8 mouse cellular contexts compared by ENCODE assay signal in the genomic region with DNA sequence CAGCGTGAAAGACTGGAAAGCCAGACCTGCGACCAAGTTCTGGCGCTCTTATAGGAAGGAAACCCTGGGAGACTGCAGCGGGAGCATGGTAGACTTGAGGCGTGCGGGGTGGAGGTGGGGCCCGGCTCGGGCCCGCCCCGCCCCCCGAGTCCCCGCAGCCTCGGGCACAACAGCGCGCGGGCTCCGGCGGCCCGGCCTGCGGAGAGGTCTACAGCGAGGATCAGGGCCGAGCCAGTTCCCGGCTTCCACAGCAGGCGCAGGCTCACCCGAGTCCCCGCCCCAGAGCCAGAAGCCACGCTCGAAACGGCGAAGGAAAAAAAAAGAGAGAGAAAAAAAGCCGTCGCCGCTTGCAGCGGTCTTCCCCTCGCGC. TPM values are rescaled to one million over a fixed set of nuclear protein-coding genes. Genes with fewer than 3 reads are reported as not detected.
DNase-seq lines count a peak whose midpoint lies in the region; ATAC-seq and TF ChIP-seq lines count a peak whose summit lies in the region.

No protein-coding gene starts in this region.

- no peak for TF ChIP-seq EP300 in stomach, postnatal 0 days (optimal IDR thresholded peaks at IDR 0.05)

- ATAC-seq in Patski: peak; percentile 64
- ATAC-seq in hindbrain, embryonic 12.5 days (ENCODE audit: low FRiP score): peak; percentile 73
- ATAC-seq in liver, embryonic 16.5 days (ENCODE audit: low read depth): peak; percentile 65
- peak; percentile 73 for ATAC-seq in stomach, postnatal 0 days (ENCODE audit: low FRiP score, low TSS enrichment)

- no peaks in the 10 kb centered on the region for H3K9me3 ChIP-seq in hindbrain, embryonic 12.5 days (replicated peaks)
- no peaks in the 10 kb centered on the region for H3K9me3 ChIP-seq in liver, embryonic 16.5 days (replicated peaks; ENCODE audit: control insufficient read depth, low read length)
- H3K9me3 ChIP-seq in stomach, postnatal 0 days (ENCODE audit: control insufficient read depth, low read length): no peaks in the 10 kb centered on the region

- peak; percentile 41 to 50 for DNase-seq in left cerebral cortex, adult 2 months (ENCODE audit: extremely low spot score in 1 of 2, low spot score in 2 of 2)
- no peak for DNase-seq in left cerebral cortex, postnatal 25 days (ENCODE audit: low spot score in 2 of 2)
- DNase-seq in Patski (ENCODE audit: low read depth, low spot score): no peak
- peak; percentile 71 for DNase-seq in cerebellum, postnatal 14 days
- DNase-seq in stomach, postnatal 0 days (ENCODE audit: low spot score): peak; percentile 65
- no peak for DNase-seq in lung, postnatal 4 days

- peak overlapping the region; percentile 87 for H3K4me3 ChIP-seq in left cerebral cortex, adult 2 months
- H3K4me3 ChIP-seq in hindbrain, embryonic 12.5 days: peak overlapping the region; percentile 87
- H3K4me3 ChIP-seq in liver, embryonic 16.5 days (ENCODE audit: low read depth, low read length): peak overlapping the region; percentile 91
- peak overlapping the region; percentile 97 for H3K4me3 ChIP-seq in stomach, postnatal 0 days (ENCODE audit: low read depth, low read length)

- POLR2A ChIA-PET in Patski (lab: Charles Lee): interaction anchor here (1.0 kb wide), 1 partner anchor 18 kb away, joined by 3 read pairs; no protein-coding TSS in a partner anchor

- peaks cover 31% of the 10 kb centered on the region for H3K36me3 ChIP-seq in hindbrain, embryonic 12.5 days
- peaks cover 31% of the 10 kb centered on the region for H3K36me3 ChIP-seq in liver, embryonic 16.5 days (ENCODE audit: control insufficient read depth, insufficient read depth)
- H3K36me3 ChIP-seq in stomach, postnatal 0 days (ENCODE audit: control insufficient read depth, insufficient read depth, low read length): peaks cover 11% of the 10 kb centered on the region; the same call in 1 of the 2 replicates

- peaks cover 11% of the 10 kb centered on the region; the same call in 1 of the 2 replicates for H3K4me1 ChIP-seq in hindbrain, embryonic 12.5 days
- peaks cover 6% of the 10 kb centered on the region for H3K4me1 ChIP-seq in liver, embryonic 16.5 days (ENCODE audit: control insufficient read depth, low read depth, low read length)
- no peaks in the 10 kb centered on the region for H3K4me1 ChIP-seq in stomach, postnatal 0 days (replicated peaks; ENCODE audit: control insufficient read depth, insufficient read depth)

- peak overlapping the region; percentile 87 for H3K4me2 ChIP-seq in hindbrain, embryonic 12.5 days (replicated peaks)
- peak overlapping the region; percentile 93 for H3K4me2 ChIP-seq in liver, embryonic 16.5 days (ENCODE audit: low read depth, low read length)
- peak overlapping the region; percentile 86 for H3K4me2 ChIP-seq in stomach, postnatal 0 days (replicated peaks; ENCODE audit: low read depth)

- peak overlapping the region; percentile 99 for H3K27ac ChIP-seq in left cerebral cortex, adult 2 months
- peak overlapping the region; percentile 99 for H3K27ac ChIP-seq in hindbrain, embryonic 12.5 days
- peak overlapping the region; percentile 95 for H3K27ac ChIP-seq in liver, embryonic 16.5 days (ENCODE audit: low read length)
- H3K27ac ChIP-seq in stomach, postnatal 0 days (replicated peaks): peak overlapping the region; percentile 99

- no peaks in the 10 kb centered on the region for H3K27me3 ChIP-seq in Patski
- no peaks in the 10 kb centered on the region for H3K27me3 ChIP-seq in hindbrain, embryonic 12.5 days
- H3K27me3 ChIP-seq in liver, embryonic 16.5 days (ENCODE audit: control insufficient read depth, insufficient read depth, low read depth, low read length): no peaks in the 10 kb centered on the region
- H3K27me3 ChIP-seq in stomach, postnatal 0 days (ENCODE audit: control insufficient read depth, insufficient read depth, low read length): no peaks in the 10 kb centered on the region

- intact Hi-C loops in left cerebral cortex, adult 2 months (cut with DNase I): loop anchor here (5.0 to 10.0 kb wide), 2 partner anchors 309 to 851 kb away; a partner anchor contains a TSS
- intact Hi-C loops in left cerebral cortex, postnatal 25 days (cut with DNase I): loop anchor here (2.0 to 5.0 kb wide), 2 partner anchors 19 to 276 kb away; a partner anchor contains a TSS

- in situ Hi-C loops in Patski (cut with MboI; ENCODE audit: low pct_unique_long_range_greater_than_20kb): no loop called here

- CTCF ChIA-PET in Patski (lab: Charles Lee): no interaction called here

- TF ChIP-seq CTCF in left cerebral cortex, adult 2 months (IDR thresholded peaks at IDR 0.05): no peak
- TF ChIP-seq CTCF in Patski (IDR thresholded peaks at IDR 0.05): no peak
- no peak for TF ChIP-seq CTCF in stomach, postnatal 0 days (IDR thresholded peaks at IDR 0.05; ENCODE audit: low read depth)

- WGBS in hindbrain, embryonic 12.5 days: under 1% methylated on average over 36 of the region's 36 CpGs
- under 1% methylated on average over 36 of the region's 36 CpGs for WGBS in liver, embryonic 16.5 days (ENCODE audit: insufficient replicate concordance)
- under 1% methylated on average over 36 of the region's 36 CpGs for WGBS in stomach, postnatal 0 days

- H3K9ac ChIP-seq in hindbrain, embryonic 12.5 days: peak overlapping the region; percentile 97
- peak overlapping the region; percentile 93 for H3K9ac ChIP-seq in liver, embryonic 16.5 days (ENCODE audit: low read depth, low read length)
- peak overlapping the region; percentile 97 for H3K9ac ChIP-seq in stomach, postnatal 0 days (ENCODE audit: low read length)

RNA-seq across cellular contexts. Expression of a gene that starts 0.8 kb away (rescaled TPM):
- total RNA-seq in left cerebral cortex, adult 2 months (2021): 100 to 1,000 TPM; 103 to 115 TPM
- 100 to 1,000 TPM; 109 to 111 TPM for total RNA-seq in left cerebral cortex, postnatal 25 days (2021)
- 192 TPM for polyA plus RNA-seq in Patski (2021)
- 592 and 633 TPM in 2 replicates for polyA plus RNA-seq in hindbrain, embryonic 12.5 days (2016; fragmentation: Nextera tagmentation; extraction: Ambion mirVana)
- 178 and 195 TPM in 2 replicates for polyA plus RNA-seq in liver, embryonic 16.5 days (2015; fragmentation: Nextera tagmentation; extraction: Ambion mirVana)
- polyA plus RNA-seq in stomach, postnatal 0 days (2015; fragmentation: Nextera tagmentation; extraction: Ambion mirVana): 208 and 212 TPM in 2 replicates

RNA-seq across cellular contexts. Expression of a gene that starts 1.0 kb away (rescaled TPM):
- total RNA-seq in left cerebral cortex, adult 2 months (2021): under 1 TPM in 1 of 2 experiments, not detected in 1; 0.18 TPM
- under 1 TPM in 1 of 2 experiments, not detected in 1; 0.28 TPM for total RNA-seq in left cerebral cortex, postnatal 25 days (2021)
- 0.14 TPM for polyA plus RNA-seq in Patski (2021)
- 0.14 and 0.30 TPM in 2 replicates for polyA plus RNA-seq in hindbrain, embryonic 12.5 days (2016; fragmentation: Nextera tagmentation; extraction: Ambion mirVana)
- polyA plus RNA-seq in liver, embryonic 16.5 days (2015; fragmentation: Nextera tagmentation; extraction: Ambion mirVana): not detected in 2 replicates
- polyA plus RNA-seq in stomach, postnatal 0 days (2015; fragmentation: Nextera tagmentation; extraction: Ambion mirVana): 0.05 TPM in 2 replicates

RNA-seq across cellular contexts. Expression of a gene that starts 18.0 kb away (rescaled TPM):
- 1 to 10 TPM; 5.3 to 5.9 TPM for total RNA-seq in left cerebral cortex, adult 2 months (2021)
- total RNA-seq in left cerebral cortex, postnatal 25 days (2021): 1 to 10 TPM; 4.1 to 5.5 TPM
- polyA plus RNA-seq in Patski (2021): 16.4 TPM
- 23.2 and 25.6 TPM in 2 replicates for polyA plus RNA-seq in hindbrain, embryonic 12.5 days (2016; fragmentation: Nextera tagmentation; extraction: Ambion mirVana)
- polyA plus RNA-seq in liver, embryonic 16.5 days (2015; fragmentation: Nextera tagmentation; extraction: Ambion mirVana): 21.3 and 25.3 TPM in 2 replicates
- polyA plus RNA-seq in stomach, postnatal 0 days (2015; fragmentation: Nextera tagmentation; extraction: Ambion mirVana): 15.2 and 17.8 TPM in 2 replicates

Comparison
In these comparisons a context has a peak if more than half of its experiments do, and no peak if none do; other contexts are left out.
1. DNase-seq: peak in left cerebral cortex, adult 2 months (2 of 2), cerebellum, postnatal 14 days (2 of 2) and stomach, postnatal 0 days (single experiment); none in left cerebral cortex, postnatal 25 days (0 of 2), Patski (single experiment) and lung, postnatal 4 days (0 of 2).
2. Peak in every context shown above with its lines, with median percentiles within 50 percentile points of each other: H3K27ac ChIP-seq, H3K4me3 ChIP-seq, ATAC-seq, H3K4me2 ChIP-seq and H3K9ac ChIP-seq.